Mouse (Mus musculus) granulocyte monocyte progenitor cell, adult 5-6 weeks (primary cell): ENCODE results near the gene Gm28051. TPM values are rescaled to one million over a fixed set of nuclear protein-coding genes. Genes with fewer than 3 reads are reported as not detected.

Source experiments
- total RNA-seq, 2 experiments: library from RNA; stranded (forward) in 1 of 2; stranded (reverse) in 1 of 2; fragments of 200-712, 200-1000 nt in 1 of 2; fragments of >200 nt in 1 of 2; fragmentation: Nextera tagmentation in 1 of 2; gene quantifications; 2 replicates each; pipeline ENCODE4 v1.2.3; 2014 to 2017

The Gm28051 gene
- total RNA-seq, 2 experiments from 2014 or later = not detected

Other genes with a start within 250 kb of the Gm28051 start
- not detected in 2 replicates for gene Chga, start 202.8 kb downstream of the Gm28051 start, total RNA-seq (2014; fragmentation: Nextera tagmentation)
- gene Chga, start 202.8 kb downstream of the Gm28051 start, total RNA-seq (2017) = not detected in 2 replicates
- gene Itpk1, start 52.8 kb downstream of the Gm28051 start, total RNA-seq (2014; fragmentation: Nextera tagmentation) = 19.1 and 26.0 TPM in 2 replicates
- 13.0 and 16.4 TPM in 2 replicates for gene Itpk1, start 52.8 kb downstream of the Gm28051 start, total RNA-seq (2017)
- 11.0 and 11.1 TPM in 2 replicates for gene Moap1, start 14.1 kb downstream of the Gm28051 start, total RNA-seq (2014; fragmentation: Nextera tagmentation)
- gene Moap1, start 14.1 kb downstream of the Gm28051 start, total RNA-seq (2017) = 9.3 and 15.6 TPM in 2 replicates
- 6.5 and 8.7 TPM in 2 replicates for gene Tmem251, start 14.0 kb downstream of the Gm28051 start, total RNA-seq (2014; fragmentation: Nextera tagmentation)
- gene Tmem251, start 14.0 kb downstream of the Gm28051 start, total RNA-seq (2017) = 8.0 and 9.3 TPM in 2 replicates
- gene Gon7, start within 50 bp of the Gm28051 start, total RNA-seq (2014; fragmentation: Nextera tagmentation) = 16.5 and 19.2 TPM in 2 replicates
- gene Gon7, start within 50 bp of the Gm28051 start, total RNA-seq (2017) = 12.9 and 22.2 TPM in 2 replicates
- gene Ubr7, start 202 bp upstream of the Gm28051 start, total RNA-seq (2014; fragmentation: Nextera tagmentation) = 35.6 and 43.9 TPM in 2 replicates
- 48.8 and 58.8 TPM in 2 replicates for gene Ubr7, start 202 bp upstream of the Gm28051 start, total RNA-seq (2017)
- gene Gm20604, start 907 bp upstream of the Gm28051 start, total RNA-seq (2014; fragmentation: Nextera tagmentation) = 6.6 and 9.7 TPM in 2 replicates
- gene Gm20604, start 907 bp upstream of the Gm28051 start, total RNA-seq (2017) = 7.3 and 8.3 TPM in 2 replicates
- gene Btbd7, start 120.7 kb upstream of the Gm28051 start, total RNA-seq (2014; fragmentation: Nextera tagmentation) = 13.0 and 15.8 TPM in 2 replicates
- gene Btbd7, start 120.7 kb upstream of the Gm28051 start, total RNA-seq (2017) = 15.8 and 18.2 TPM in 2 replicates
- gene Cox8c, start 141.6 kb upstream of the Gm28051 start, total RNA-seq (2014; fragmentation: Nextera tagmentation) = not detected in 2 replicates
- not detected in 2 replicates for gene Cox8c, start 141.6 kb upstream of the Gm28051 start, total RNA-seq (2017)
- gene Unc79, start 191.1 kb upstream of the Gm28051 start, total RNA-seq (2014; fragmentation: Nextera tagmentation) = not detected in 2 replicates
- gene Unc79, start 191.1 kb upstream of the Gm28051 start, total RNA-seq (2017) = not detected in 2 replicates